Mouse (Mus musculus) MEL (cell line): ENCODE measurements around the gene Eci1. TPM values are rescaled to one million over a fixed set of nuclear protein-coding genes. Genes with fewer than 3 reads are reported as not detected.
A peak's percentile ranks its signal among the peaks of the same experiment; 100 is the strongest.

Experiments
- DNase-seq: peaks from one replicate; pipeline ENCODE4 v3.0.0; 2011; ENCODE audit warnings: low read depth, low spot score
- H3K27ac ChIP-seq: 2 replicates; pipeline ENCODE4 v1.5.1; 2012; ENCODE audit warnings: low read depth, mild to moderate bottlenecking, control low read depth, low read length, moderate library complexity; ENCODE audit not compliant: control insufficient read depth
- H3K27me3 ChIP-seq, 2 experiments: fragments of 150-350 bp in 1 of 2; sonication (generic) in 1 of 2; 2 replicates each; pipeline ENCODE4 v1.6.1; 2012; ENCODE audit warnings: low read length in 2 of 2, mild to moderate bottlenecking in 2 of 2, improper control_type of control experiment in 1 of 2, moderate library complexity in 1 of 2; ENCODE audit not compliant: insufficient read depth in 2 of 2, control insufficient read depth in 1 of 2
- H3K36me3 ChIP-seq, 2 experiments: 2 replicates each; pipeline ENCODE4 v1.6.1; 2012 to 2014; ENCODE audit warnings: low read length in 2 of 2, improper control_type of control experiment in 1 of 2, inconsistent platforms in 1 of 2, mild to moderate bottlenecking in 1 of 2; ENCODE audit not compliant: insufficient read depth in 2 of 2, control insufficient read depth in 1 of 2
- H3K4me1 ChIP-seq, 2 experiments: fragments of 150-350 bp in 1 of 2; sonication (generic) in 1 of 2; 2 replicates each; pipeline ENCODE4 v1.6.1; 2012; ENCODE audit warnings: low read length in 2 of 2, improper control_type of control experiment in 1 of 2, mild to moderate bottlenecking in 1 of 2; ENCODE audit not compliant: insufficient read depth in 2 of 2, control insufficient read depth in 1 of 2
- H3K4me3 ChIP-seq, 2 experiments: fragments of 150-350 bp in 1 of 2; sonication (generic) in 1 of 2; 2 replicates each; pipeline ENCODE4 v1.5.1; 2012; ENCODE audit warnings: low read depth in 2 of 2, low read length in 2 of 2, mild to moderate bottlenecking in 2 of 2, moderate library complexity in 2 of 2, control low read depth in 1 of 2, improper control_type of control experiment in 1 of 2; ENCODE audit not compliant: control insufficient read depth in 1 of 2, insufficient read depth in 1 of 2
- H3K79me2 ChIP-seq: 2 replicates; pipeline ENCODE4 v1.6.1; 2012; ENCODE audit warnings: mild to moderate bottlenecking, low read length, moderate library complexity; ENCODE audit not compliant: control insufficient read depth, poor library complexity, insufficient read depth
- H3K9ac ChIP-seq: 2 replicates; pipeline ENCODE4 v1.6.1; 2012; ENCODE audit warnings: low read depth, mild to moderate bottlenecking, control low read depth, low read length, moderate library complexity; ENCODE audit not compliant: control insufficient read depth, poor library complexity, severe bottlenecking
- H3K9me3 ChIP-seq: fragments of 150-350 bp; sonication (generic); replicated peaks from 2 replicates; pipeline ENCODE4 v1.6.1; 2012; ENCODE audit warnings: mild to moderate bottlenecking, low read length, improper control_type of control experiment, moderate library complexity; ENCODE audit not compliant: insufficient read depth
- CHD1 ChIP-seq: IDR thresholded peaks from 2 replicates; pipeline ENCODE4 v1.6.1; 2012; ENCODE audit warnings: low read depth, mild to moderate bottlenecking, inconsistent platforms, low read length, improper control_type of control experiment
- CTCF ChIP-seq, 3 experiments: IDR thresholded peaks in 2 of 3; conservative IDR thresholded peaks in 1 of 3; 2 replicates each; pipeline ENCODE4 v1.5.1; 2011 to 2012; ENCODE audit warnings: low read length in 3 of 3, low read depth in 2 of 3, mild to moderate bottlenecking in 2 of 3, improper control_type of control experiment in 1 of 3, inconsistent platforms in 1 of 3, mixed read lengths in 1 of 3, moderate library complexity in 1 of 3; ENCODE audit not compliant: control insufficient read depth in 1 of 3, insufficient read depth in 1 of 3, poor library complexity in 1 of 3, severe bottlenecking in 1 of 3
- E2F4 ChIP-seq: IDR thresholded peaks from 2 replicates; pipeline ENCODE4 v1.6.1; 2011; ENCODE audit warnings: low read depth, low read length, improper control_type of control experiment, borderline replicate concordance
- MAZ ChIP-seq: IDR thresholded peaks from 2 replicates; pipeline ENCODE4 v1.6.1; 2012; ENCODE audit warnings: low read depth, mild to moderate bottlenecking, inconsistent platforms, low read length, improper control_type of control experiment
- MYC ChIP-seq: IDR thresholded peaks from 2 replicates; pipeline ENCODE4 v1.6.1; 2011; ENCODE audit warnings: low read depth, mild to moderate bottlenecking, low read length, improper control_type of control experiment, moderate library complexity
- NELFE ChIP-seq: IDR thresholded peaks from 2 replicates; pipeline ENCODE4 v1.6.1; 2011; ENCODE audit warnings: low read depth, low read length, improper control_type of control experiment
- NRF1 ChIP-seq: IDR thresholded peaks from 2 replicates; pipeline ENCODE4 v1.6.1; 2014; ENCODE audit warnings: low read depth, mild to moderate bottlenecking, inconsistent platforms, low read length, improper control_type of control experiment, moderate library complexity; ENCODE audit not compliant: poor library complexity, insufficient read depth, severe bottlenecking
- RCOR1 ChIP-seq: IDR thresholded peaks from 2 replicates; pipeline ENCODE4 v1.6.1; 2012; ENCODE audit warnings: low read depth, mild to moderate bottlenecking, inconsistent platforms, low read length, improper control_type of control experiment
- SMC3 ChIP-seq: IDR thresholded peaks from 2 replicates; pipeline ENCODE4 v1.6.1; 2011; ENCODE audit warnings: low read depth, low read length, improper control_type of control experiment
- TBP ChIP-seq: IDR thresholded peaks from 2 replicates; pipeline ENCODE4 v1.8.0; 2011; ENCODE audit warnings: low read depth, low read length, improper control_type of control experiment
- TCF12 ChIP-seq: IDR thresholded peaks from 2 replicates; pipeline ENCODE4 v1.6.1; 2014; ENCODE audit warnings: low read depth, mild to moderate bottlenecking, inconsistent platforms, low read length, improper control_type of control experiment, moderate library complexity
- USF1 ChIP-seq: IDR thresholded peaks from 2 replicates; pipeline ENCODE4 v1.6.1; 2014; ENCODE audit warnings: low read depth, mild to moderate bottlenecking, inconsistent platforms, low read length, improper control_type of control experiment, moderate library complexity
- ZKSCAN1 ChIP-seq: IDR thresholded peaks from 2 replicates; pipeline ENCODE4 v1.6.1; 2012; ENCODE audit warnings: low read depth, mild to moderate bottlenecking, inconsistent platforms, low read length, improper control_type of control experiment, moderate library complexity
- ZNF384 ChIP-seq: IDR thresholded peaks from 2 replicates; pipeline ENCODE4 v1.6.1; 2012; ENCODE audit warnings: low read depth, mild to moderate bottlenecking, inconsistent platforms, low read length, improper control_type of control experiment
- polyA plus RNA-seq, 2 experiments: library from polyadenylated mRNA; stranded (reverse) in 1 of 2; unstranded in 1 of 2; fragments of >175 nt in 1 of 2; fragments of >200 nt in 1 of 2; gene quantifications; 2 replicates each; pipeline versions ENCODE4 v1.2.1 to v1.2.4; 2012; ENCODE audit warnings: low replicate concordance in 2 of 2, low read depth in 1 of 2; ENCODE audit not compliant: insufficient read length in 2 of 2, insufficient read depth in 1 of 2, missing spikeins in 1 of 2
- total RNA-seq: library from RNA; depleted of rRNA; stranded (reverse); fragments of 300-350 nt; gene quantifications from 2 replicates; pipeline ENCODE4 v1.2.3, GENCODE M21; 2012

Gene Eci1
- total and polyA plus RNA-seq, 3 experiments: 48.6 to 65.6 TPM; not detected in 1

- no peak for TF ChIP-seq ZKSCAN1
- TF ChIP-seq CHD1: no peak
- no peak for TF ChIP-seq TCF12
- TF ChIP-seq CTCF (IDR thresholded peaks at IDR 0.05 in 2 of 3, conservative IDR thresholded peaks at IDR 0.05 in 1 of 3; ENCODE audit: control insufficient read depth in 1 of 3, insufficient read depth in 1 of 3, low read depth in 2 of 3, low read length in 3 of 3, poor library complexity in 1 of 3, severe bottlenecking in 1 of 3): peak in 2 of 3 experiments; percentile 25 to 39; a peak in 5 of 6 replicates
- TF ChIP-seq NELFE: no peak
- TF ChIP-seq MAZ: no peak
- no peak for TF ChIP-seq USF1
- no peak for TF ChIP-seq ZNF384
- TF ChIP-seq SMC3: no peak
- TF ChIP-seq, all 39 proteins: peak for 5
These were observed 37.1 kb downstream of the Eci1 start (continued) for GRCm38 (mm10) chr17:24463374-24464133.

GRCm38 (mm10) chr17:24468636-24469246 is 42.3 kb downstream of the Eci1 start:
- Histone ChIP-seq H3K9ac (no peak overlapping the region), H3K27me3 (no peaks in the 10 kb centered on the region), H3K4me1 (peaks cover 0 to 14% of the 10 kb centered on the region in 2 experiments; a peak in 3 of 4 replicates), H3K36me3 (peaks cover 0 to 8% of the 10 kb centered on the region in 2 experiments; a peak in 2 of 4 replicates)
- DNase-seq: peak; percentile 40
- TF ChIP-seq USF1 (peak; percentile 57), RCOR1 (no peak)
- TF ChIP-seq, all 39 proteins: peak for 1
- Histone ChIP-seq H3K9me3 (no peaks in the 10 kb centered on the region), H3K79me2 (peaks cover 25% of the 10 kb centered on the region), H3K4me3 (no peak overlapping the region), H3K27ac (no peak overlapping the region)

DNA sequence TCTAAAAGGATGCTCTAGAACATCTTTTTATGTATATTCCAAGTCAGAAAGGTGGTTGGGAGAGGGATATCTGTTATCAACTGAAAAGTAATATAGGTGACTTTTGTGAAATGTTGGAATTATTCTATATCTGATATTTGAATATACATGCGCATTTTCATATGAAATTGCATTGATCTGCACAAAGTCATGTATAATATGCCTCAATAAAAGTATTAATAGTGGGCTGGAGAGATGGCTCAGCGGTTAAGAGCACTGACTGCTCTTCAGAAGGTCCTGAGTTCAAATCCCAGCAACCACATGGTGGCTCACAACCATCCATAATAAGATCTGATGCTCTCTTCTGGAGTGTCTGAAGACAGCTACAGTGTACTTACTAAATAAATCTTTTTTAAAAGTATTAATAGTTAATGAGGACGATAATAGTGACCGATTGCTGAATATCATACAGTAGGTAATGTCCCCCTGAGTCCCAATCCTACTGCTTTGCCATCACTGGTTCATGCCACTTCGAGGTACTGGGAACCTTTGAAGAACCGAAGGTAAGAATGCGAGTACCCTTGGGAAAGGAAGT is 43.0 kb downstream of the Eci1 start:
- Histone ChIP-seq H3K79me2 (peaks cover 25% of the 10 kb centered on the region), H3K4me3 (peak overlapping the region; percentile 70 to 90), H3K9me3 (no peaks in the 10 kb centered on the region), H3K4me1 (peaks cover 0 to 12% of the 10 kb centered on the region in 2 experiments; a peak in 3 of 4 replicates), H3K36me3 (peaks cover 0 to 8% of the 10 kb centered on the region in 2 experiments; a peak in 2 of 4 replicates), H3K27ac (peak overlapping the region; percentile 88), H3K27me3 (no peaks in the 10 kb centered on the region), H3K9ac (peak overlapping the region; percentile 82)
- peak; percentile 46 for DNase-seq
- TF ChIP-seq TBP (peak; percentile 97), NRF1 (no peak), E2F4 (peak; percentile 16; the same call in 1 of the 2 replicates), MYC (peak; percentile 38; the same call in 1 of the 2 replicates)
